Mouse (Mus musculus) kidney, adult 11 months (tissue): Measurements from ENCODE around the gene Tom1l2.
A peak's percentile ranks its signal among the peaks of the same experiment; 100 is the strongest.

Experiments
- DNase-seq: peaks from one replicate; pipeline ENCODE4 v3.0.0; 2022

Tom1l2 gene

GRCm38 (mm10) chr11:60198651-60199050, 154.1 kb downstream of the Tom1l2 start:
- no peak for DNase-seq

GRCm38 (mm10) chr11:60197998-60198619, 154.6 kb downstream of the Tom1l2 start:
- DNase-seq = no peak

- no peak for DNase-seq
These were observed 156.4 kb downstream of the Tom1l2 start for GRCm38 (mm10) chr11:60196344-60196743.

- no peak for DNase-seq
These were observed 157.6 kb downstream of the Tom1l2 start for GRCm38 (mm10) chr11:60195108-60195507.

- no peak for DNase-seq
These were observed 159.1 kb downstream of the Tom1l2 start for GRCm38 (mm10) chr11:60193556-60193955.

- DNase-seq = no peak
These were observed 160.2 kb downstream of the Tom1l2 start for GRCm38 (mm10) chr11:60192534-60192933.

- DNase-seq = no peak
These were observed 162.6 kb downstream of the Tom1l2 start for GRCm38 (mm10) chr11:60190055-60190641.

- DNase-seq = no peak
These were observed 163.1 kb downstream of the Tom1l2 start for GRCm38 (mm10) chr11:60189501-60190040.

GRCm38 (mm10) chr11:60188275-60188853, 164.3 kb downstream of the Tom1l2 start:
- no peak for DNase-seq

GRCm38 (mm10) chr11:60187070-60187469, 165.6 kb downstream of the Tom1l2 start:
- no peak for DNase-seq

- DNase-seq = no peak
These were observed 167.1 kb downstream of the Tom1l2 start for GRCm38 (mm10) chr11:60185396-60186231.

- no peak for DNase-seq
These were observed 168.1 kb downstream of the Tom1l2 start for GRCm38 (mm10) chr11:60184346-60185325.

GRCm38 (mm10) chr11:60182741-60183140, 170.0 kb downstream of the Tom1l2 start:
- DNase-seq = no peak

- DNase-seq = peak; percentile 93
These were observed 170.5 kb downstream of the Tom1l2 start for GRCm38 (mm10) chr11:60182116-60182670.

GRCm38 (mm10) chr11:60178506-60178905, 174.2 kb downstream of the Tom1l2 start:
- DNase-seq = peak; percentile 77

GRCm38 (mm10) chr11:60178005-60178404, 174.7 kb downstream of the Tom1l2 start:
- no peak for DNase-seq

GRCm38 (mm10) chr11:60176975-60177657, 175.6 kb downstream of the Tom1l2 start:
- DNase-seq = peak; percentile 40
